Mouse (Mus musculus) midbrain, embryonic 16.5 days (tissue): Measurements from ENCODE around the gene Med9. TPM values are rescaled to one million over a fixed set of nuclear protein-coding genes. Genes with fewer than 3 reads are reported as not detected.

Experiments used
- ATAC-seq: fragments of 200-750 bp; cut with Nextera tagmentation; 2 replicates; pipeline ENCODE4 v1.8.0; 2017; ENCODE audit warnings: moderate TSS enrichment
- H3K27ac ChIP-seq: fragments of 300-500 bp; sonication (generic); 2 replicates; pipeline ENCODE4 v1.5.1; 2014; ENCODE audit warnings: mild to moderate bottlenecking, low read length, mixed read lengths
- H3K27me3 ChIP-seq: fragments of 300-500 bp; sonication (generic); 2 replicates; pipeline ENCODE4 v1.6.1; 2014; ENCODE audit warnings: low read depth, low read length, mixed read lengths; ENCODE audit not compliant: control insufficient read depth, insufficient read depth
- H3K36me3 ChIP-seq: fragments of 300-500 bp; sonication (generic); 2 replicates; pipeline ENCODE4 v1.6.1; 2014; ENCODE audit warnings: mild to moderate bottlenecking, low read length, moderate library complexity, mixed read lengths; ENCODE audit not compliant: control insufficient read depth, insufficient read depth
- H3K4me1 ChIP-seq: fragments of 300-500 bp; sonication (generic); 2 replicates; pipeline ENCODE4 v1.6.1; 2014; ENCODE audit warnings: mild to moderate bottlenecking, low read length, mixed read lengths; ENCODE audit not compliant: control insufficient read depth, insufficient read depth
- H3K4me2 ChIP-seq: fragments of 300-500 bp; sonication (generic); 2 replicates; pipeline ENCODE4 v1.6.1; 2014; ENCODE audit warnings: mild to moderate bottlenecking, low read length, mixed read lengths
- H3K4me3 ChIP-seq: fragments of 300-500 bp; sonication (generic); 2 replicates; pipeline ENCODE4 v1.5.1; 2014; ENCODE audit warnings: low read depth, mild to moderate bottlenecking, low read length, moderate library complexity, mixed read lengths
- H3K9ac ChIP-seq: fragments of 300-500 bp; sonication (generic); 2 replicates; pipeline ENCODE4 v1.6.1; 2014; ENCODE audit warnings: low read depth, low read length, mixed read lengths
- H3K9me3 ChIP-seq: fragments of 300-500 bp; sonication (generic); replicated peaks from 2 replicates; pipeline ENCODE4 v1.6.1; 2014; ENCODE audit warnings: mild to moderate bottlenecking, low read length, mixed read lengths; ENCODE audit not compliant: control insufficient read depth, poor library complexity, severe bottlenecking
- WGBS: fragments of 180-500 bp; shearing (Covaris S2); extraction: QIAGEN DNeasy Blood & Tissue Kit; methylation state at CpG from one replicate; pipeline ENCODE4 v1.1.7; 2014; 5-methylcytosine and 5-hydroxymethylcytosine counted together
- polyA plus RNA-seq: library from polyadenylated mRNA; unstranded; fragments of >200 nt; fragmentation: Nextera tagmentation; extraction: Ambion mirVana; gene quantifications from 2 replicates; pipeline ENCODE4 v1.2.1, GENCODE M21; 2015

Gene Med9
- polyA plus RNA-seq, 1 experiment from 2014 or later: 33.4 TPM

GRCm38 (mm10) chr11:60001231-60001980, 53.4 kb downstream of the Med9 start:
- H3K27me3 ChIP-seq: no peaks in the 10 kb centered on the region
- H3K9ac ChIP-seq: no peak overlapping the region
- no peak overlapping the region for H3K27ac ChIP-seq
- H3K4me2 ChIP-seq: no peak overlapping the region
- H3K36me3 ChIP-seq: no peaks in the 10 kb centered on the region
- 83% methylated on average over 5 of the region's 5 CpGs for WGBS
- H3K4me1 ChIP-seq: no peaks in the 10 kb centered on the region
- no peak overlapping the region for H3K4me3 ChIP-seq
- no peak for ATAC-seq
- no peaks in the 10 kb centered on the region for H3K9me3 ChIP-seq

GRCm38 (mm10) chr11:60003811-60004210, 55.8 kb downstream of the Med9 start:
- 83% methylated on average over 8 of the region's 8 CpGs for WGBS
- Histone ChIP-seq H3K9ac (no peak overlapping the region), H3K4me1 (peaks cover 3% of the 10 kb centered on the region; the same call in 1 of the 2 replicates), H3K4me2 (no peak overlapping the region), H3K9me3 (no peaks in the 10 kb centered on the region), H3K27me3 (no peaks in the 10 kb centered on the region), H3K36me3 (no peaks in the 10 kb centered on the region), H3K4me3 (no peak overlapping the region), H3K27ac (no peak overlapping the region)
- no peak for ATAC-seq

GRCm38 (mm10) chr11:60004716-60005115, 56.7 kb downstream of the Med9 start:
- no peak overlapping the region for H3K27ac ChIP-seq
- WGBS: 62% methylated on average over 6 of the region's 6 CpGs
- no peak overlapping the region for H3K4me3 ChIP-seq
- H3K27me3 ChIP-seq: no peaks in the 10 kb centered on the region
- H3K9ac ChIP-seq: no peak overlapping the region
- H3K9me3 ChIP-seq: no peaks in the 10 kb centered on the region
- H3K36me3 ChIP-seq: no peaks in the 10 kb centered on the region
- H3K4me1 ChIP-seq: peaks cover 12% of the 10 kb centered on the region
- no peak overlapping the region for H3K4me2 ChIP-seq
- no peak for ATAC-seq

GRCm38 (mm10) chr11:60005866-60006265, 57.9 kb downstream of the Med9 start:
- 81% methylated on average over 3 of the region's 3 CpGs for WGBS
- ATAC-seq: no peak
- no peak overlapping the region for H3K9ac ChIP-seq
- H3K9me3 ChIP-seq: no peaks in the 10 kb centered on the region
- no peaks in the 10 kb centered on the region for H3K27me3 ChIP-seq
- no peak overlapping the region for H3K4me3 ChIP-seq
- no peak overlapping the region for H3K4me2 ChIP-seq
- H3K27ac ChIP-seq: no peak overlapping the region
- peaks cover 18% of the 10 kb centered on the region for H3K4me1 ChIP-seq
- no peaks in the 10 kb centered on the region for H3K36me3 ChIP-seq

- no peaks in the 10 kb centered on the region for H3K27me3 ChIP-seq
- ATAC-seq: peak; percentile 71
- H3K9ac ChIP-seq: no peak overlapping the region
- H3K36me3 ChIP-seq: no peaks in the 10 kb centered on the region
- WGBS: 46% methylated on average over 3 of the region's 3 CpGs
- peaks cover 18% of the 10 kb centered on the region for H3K4me1 ChIP-seq
- H3K4me3 ChIP-seq: no peak overlapping the region
- no peaks in the 10 kb centered on the region for H3K9me3 ChIP-seq
- peak overlapping the region; percentile 77 for H3K27ac ChIP-seq
- H3K4me2 ChIP-seq: no peak overlapping the region
These were observed 61.4 kb downstream of the Med9 start for GRCm38 (mm10) chr11:60009451-60009850.

GRCm38 (mm10) chr11:60011516-60011915, 63.5 kb downstream of the Med9 start:
- Histone ChIP-seq H3K27me3 (no peaks in the 10 kb centered on the region), H3K36me3 (no peaks in the 10 kb centered on the region), H3K27ac (no peak overlapping the region), H3K4me3 (no peak overlapping the region), H3K4me1 (peaks cover 18% of the 10 kb centered on the region), H3K4me2 (no peak overlapping the region), H3K9ac (no peak overlapping the region), H3K9me3 (no peaks in the 10 kb centered on the region)
- no peak for ATAC-seq
- WGBS: 87% methylated on average over 3 of the region's 3 CpGs

Other genes starting within 250 kb of the Med9 start
- 13.4 and 19.4 TPM in 2 replicates for gene Pld6, start 160.6 kb upstream of the Med9 start, polyA plus RNA-seq
- 45.2 and 48.2 TPM in 2 replicates for gene Flcn, start 138.2 kb upstream of the Med9 start, polyA plus RNA-seq
- gene Nt5m, start 108.8 kb upstream of the Med9 start, polyA plus RNA-seq: 68.5 and 75.8 TPM in 2 replicates
- gene Cops3, start 108.4 kb upstream of the Med9 start, polyA plus RNA-seq: 174 and 180 TPM in 2 replicates
- gene Rasd1, start 16.7 kb downstream of the Med9 start, polyA plus RNA-seq: 1.7 and 2.5 TPM in 2 replicates
- gene Pemt, start 98.3 kb downstream of the Med9 start, polyA plus RNA-seq: 7.6 and 9.4 TPM in 2 replicates
- 25.0 and 26.5 TPM in 2 replicates for gene Rai1, start 156.8 kb downstream of the Med9 start, polyA plus RNA-seq